In genomic region chr19:43674730-43675524, GRCm38 (mm10) we compare ENCODE assay signal across 8 mouse cellular contexts. TPM values are rescaled to one million over a fixed set of nuclear protein-coding genes. Genes with fewer than 3 reads are reported as not detected.
DNase-seq lines count a peak whose midpoint lies in the region; ATAC-seq and TF ChIP-seq lines count a peak whose summit lies in the region.

TSS of gene Slc25a28 (minus strand) at chr19:43674881.

- H3K36me3 ChIP-seq in embryonic facial prominence, embryonic 14.5 days (ENCODE audit: control insufficient read depth, insufficient read depth, low read length): no peaks in the 10 kb centered on the region
- H3K36me3 ChIP-seq in heart, adult 2 months (ENCODE audit: control insufficient read depth, insufficient read depth, low read length): no peaks in the 10 kb centered on the region; the same call in 1 of the 2 replicates
- no peaks in the 10 kb centered on the region for H3K36me3 ChIP-seq in limb, embryonic 13.5 days
- no peaks in the 10 kb centered on the region for H3K36me3 ChIP-seq in midbrain, embryonic 16.5 days (ENCODE audit: control insufficient read depth, insufficient read depth, low read length)

- peak within 1 kb of the TSS; percentile 83 for H3K4me2 ChIP-seq in embryonic facial prominence, embryonic 14.5 days (ENCODE audit: low read depth, low read length)
- peak within 1 kb of the TSS; percentile 85 for H3K4me2 ChIP-seq in limb, embryonic 13.5 days (replicated peaks)
- H3K4me2 ChIP-seq in midbrain, embryonic 16.5 days (ENCODE audit: low read length): peak within 1 kb of the TSS; percentile 93

- WGBS in embryonic facial prominence, embryonic 14.5 days: under 1% methylated on average over 44 of the region's 79 CpGs
- WGBS in heart, adult 2 months: under 1% methylated on average over 78 of the region's 79 CpGs
- under 1% methylated on average over 69 of the region's 79 CpGs for WGBS in limb, embryonic 13.5 days
- WGBS in midbrain, embryonic 16.5 days: under 1% methylated on average over 54 of the region's 79 CpGs

- H3K9ac ChIP-seq in embryonic facial prominence, embryonic 14.5 days (ENCODE audit: low read depth, low read length): peak within 1 kb of the TSS; percentile 85
- H3K9ac ChIP-seq in heart, adult 2 months (ENCODE audit: low read depth, low read length): peak within 1 kb of the TSS; percentile 94
- H3K9ac ChIP-seq in limb, embryonic 13.5 days: peak within 1 kb of the TSS; percentile 92
- H3K9ac ChIP-seq in midbrain, embryonic 16.5 days (ENCODE audit: low read depth, low read length): peak within 1 kb of the TSS; percentile 94

- peaks cover 5% of the 10 kb centered on the region for H3K79me2 ChIP-seq in heart, adult 2 months (replicated peaks; ENCODE audit: control insufficient read depth, insufficient read depth, low read length)

- H3K4me3 ChIP-seq in embryonic facial prominence, embryonic 14.5 days (ENCODE audit: low read depth, low read length): peak within 1 kb of the TSS; percentile 74
- peak within 1 kb of the TSS; percentile 99 for H3K4me3 ChIP-seq in heart, adult 2 months
- peak within 1 kb of the TSS; percentile 83 for H3K4me3 ChIP-seq in limb, embryonic 13.5 days
- H3K4me3 ChIP-seq in midbrain, embryonic 16.5 days (ENCODE audit: low read depth, low read length): peak within 1 kb of the TSS; percentile 94

- ATAC-seq in embryonic facial prominence, embryonic 14.5 days (ENCODE audit: low read depth): peak; percentile 96
- ATAC-seq in limb, embryonic 13.5 days (ENCODE audit: low FRiP score, low read depth): peak; percentile 97
- peak; percentile 98 for ATAC-seq in midbrain, embryonic 16.5 days

- peak; percentile 91 for TF ChIP-seq CTCF in heart, adult 2 months (IDR thresholded peaks at IDR 0.05)

- TF ChIP-seq POLR2A in heart, adult 2 months (IDR thresholded peaks at IDR 0.05; ENCODE audit: insufficient read depth, low read depth, low read length): peak; percentile 77

- peaks cover 16% of the 10 kb centered on the region for H3K4me1 ChIP-seq in embryonic facial prominence, embryonic 14.5 days (ENCODE audit: control insufficient read depth, insufficient read depth, low read length)
- H3K4me1 ChIP-seq in heart, adult 2 months (ENCODE audit: control insufficient read depth, insufficient read depth, low read length): peaks cover 6% of the 10 kb centered on the region
- H3K4me1 ChIP-seq in limb, embryonic 13.5 days: peaks cover 32% of the 10 kb centered on the region
- H3K4me1 ChIP-seq in midbrain, embryonic 16.5 days (ENCODE audit: control insufficient read depth, insufficient read depth, low read length): peaks cover 20% of the 10 kb centered on the region

- TF ChIP-seq EP300 in heart, adult 2 months (IDR thresholded peaks at IDR 0.05; ENCODE audit: insufficient read depth, low read depth, low read length): 0 out of 2 replicates have a peak, but pooled peaks have one; percentile 6

- H3K27me3 ChIP-seq in embryonic facial prominence, embryonic 14.5 days (replicated peaks; ENCODE audit: control insufficient read depth, insufficient read depth, low read length): peaks cover 4% of the 10 kb centered on the region; the same call in 1 of the 2 replicates
- no peaks in the 10 kb centered on the region for H3K27me3 ChIP-seq in heart, adult 2 months (ENCODE audit: control insufficient read depth, insufficient read depth, low read length)
- H3K27me3 ChIP-seq in limb, embryonic 13.5 days: peaks cover 10% of the 10 kb centered on the region; the same call in 1 of the 2 replicates
- no peaks in the 10 kb centered on the region for H3K27me3 ChIP-seq in midbrain, embryonic 16.5 days (ENCODE audit: control insufficient read depth, insufficient read depth, low read depth, low read length)

- DNase-seq in 3T3-L1 (ENCODE audit: low read depth, low spot score): peak; percentile 100
- peak; percentile 84 to 93 for DNase-seq in adrenal gland, postnatal 4 days (ENCODE audit: low spot score in 2 of 2)
- peak; percentile 100 for DNase-seq in embryonic facial prominence, embryonic 14.5 days (ENCODE audit: low spot score)
- DNase-seq in heart, adult 2 months: peak; percentile 96 to 99
- peak; percentile 99 to 100 for DNase-seq in kidney, adult 8-10 months
- DNase-seq in spleen, postnatal 10 days (ENCODE audit: low spot score in 2 of 2): peak; percentile 96 to 99

- peak within 1 kb of the TSS; percentile 86 for H3K27ac ChIP-seq in embryonic facial prominence, embryonic 14.5 days (replicated peaks; ENCODE audit: low read depth, low read length)
- peak within 1 kb of the TSS; percentile 97 for H3K27ac ChIP-seq in heart, adult 2 months
- peak within 1 kb of the TSS; percentile 89 for H3K27ac ChIP-seq in limb, embryonic 13.5 days
- peak within 1 kb of the TSS; percentile 96 for H3K27ac ChIP-seq in midbrain, embryonic 16.5 days (ENCODE audit: low read length)

- no peaks in the 10 kb centered on the region for H3K9me3 ChIP-seq in embryonic facial prominence, embryonic 14.5 days (ENCODE audit: control insufficient read depth, low read length)
- no peaks in the 10 kb centered on the region for H3K9me3 ChIP-seq in limb, embryonic 13.5 days
- no peaks in the 10 kb centered on the region for H3K9me3 ChIP-seq in midbrain, embryonic 16.5 days (replicated peaks; ENCODE audit: control insufficient read depth, low read length, poor library complexity, severe bottlenecking)

- intact Hi-C loops in heart, adult 2 months (cut with DNase I): loop anchor here (1.0 to 5.0 kb wide), 2 partner anchors 13 to 77 kb away; partner anchors contain the start of genes Cox15 and Cutc

RNA-seq across cellular contexts. Expression of gene Slc25a28, which starts in this region (rescaled TPM):
- 10 to 100 TPM; 82.6 to 93.9 TPM for total RNA-seq in adrenal gland, postnatal 4 days (2021)
- polyA plus RNA-seq in embryonic facial prominence, embryonic 14.5 days (2014; fragmentation: Nextera tagmentation; extraction: Ambion mirVana): 12.1 and 14.2 TPM in 2 replicates
- 10 to 100 TPM; 23.3 to 31.7 TPM for total RNA-seq in heart, adult 2 months (2021)
- 48.3 and 50.0 TPM in 2 replicates for polyA plus RNA-seq in heart, adult 2 months (2012; rRNA removed)
- 12.2 and 14.2 TPM in 2 replicates for polyA plus RNA-seq in limb, embryonic 13.5 days (2015; fragmentation: Nextera tagmentation; extraction: Ambion mirVana)
- 12.8 and 14.1 TPM in 2 replicates for polyA plus RNA-seq in midbrain, embryonic 16.5 days (2015; fragmentation: Nextera tagmentation; extraction: Ambion mirVana)

Comparison
In these comparisons a context has a peak if more than half of its experiments do, and no peak if none do; other contexts are left out.
1. Peak in every context shown above with its lines: DNase-seq, ATAC-seq, H3K4me3 ChIP-seq and H3K27ac ChIP-seq.